Mouse (Mus musculus) forebrain, embryonic 12.5 days (tissue): ENCODE data around the gene Ubxn6. TPM values are rescaled to one million over a fixed set of nuclear protein-coding genes. Genes with fewer than 3 reads are reported as not detected.
A peak's percentile ranks its signal among the peaks of the same experiment; 100 is the strongest.
"Not testable (repeated sequence)": the region's sequence is repeated elsewhere in the genome, so short reads cannot be mapped to it uniquely, and the experiment has no call there.

Experiments
- ATAC-seq: fragments of 200-750 bp; cut with Nextera tagmentation; 2 replicates; pipeline ENCODE4 v1.8.0; 2017; ENCODE audit warnings: moderate TSS enrichment; ENCODE audit not compliant: low FRiP score
- H3K27ac ChIP-seq: fragments of 300-500 bp; sonication (generic); 2 replicates; pipeline ENCODE4 v1.5.1; 2016; ENCODE audit warnings: mild to moderate bottlenecking
- H3K27me3 ChIP-seq: fragments of 300-500 bp; sonication (generic); 2 replicates; pipeline ENCODE4 v1.6.1; 2016; ENCODE audit warnings: mild to moderate bottlenecking
- H3K36me3 ChIP-seq: fragments of 300-500 bp; sonication (generic); replicated peaks from 2 replicates; pipeline ENCODE4 v1.6.1; 2016; ENCODE audit warnings: mild to moderate bottlenecking
- H3K4me1 ChIP-seq: fragments of 300-500 bp; sonication (generic); 2 replicates; pipeline ENCODE4 v1.6.1; 2016
- H3K4me2 ChIP-seq: fragments of 300-500 bp; sonication (generic); 2 replicates; pipeline ENCODE4 v1.6.1; 2016; ENCODE audit warnings: mild to moderate bottlenecking, moderate library complexity
- H3K4me3 ChIP-seq: fragments of 300-500 bp; sonication (generic); replicated peaks from 2 replicates; pipeline ENCODE4 v1.5.1; 2016; ENCODE audit warnings: mild to moderate bottlenecking
- H3K9ac ChIP-seq: fragments of 300-500 bp; sonication (generic); 2 replicates; pipeline ENCODE4 v1.6.1; 2016; ENCODE audit warnings: mild to moderate bottlenecking
- H3K9me3 ChIP-seq: fragments of 300-500 bp; sonication (generic); 2 replicates; pipeline ENCODE4 v1.6.1; 2016
- WGBS: fragments of 180-500 bp; shearing (Covaris S2); methylation state at CpG from one replicate; pipeline ENCODE4 v1.1.7; 2016; 5-methylcytosine and 5-hydroxymethylcytosine counted together
- polyA plus RNA-seq: library from polyadenylated mRNA; unstranded; fragments of >200 nt; fragmentation: Nextera tagmentation; extraction: Ambion mirVana; gene quantifications from 2 replicates; pipeline ENCODE4 v1.2.1, GENCODE M21; 2016

Gene Ubxn6
- polyA plus RNA-seq, 1 experiment from 2014 or later: 49.7 TPM

DNA sequence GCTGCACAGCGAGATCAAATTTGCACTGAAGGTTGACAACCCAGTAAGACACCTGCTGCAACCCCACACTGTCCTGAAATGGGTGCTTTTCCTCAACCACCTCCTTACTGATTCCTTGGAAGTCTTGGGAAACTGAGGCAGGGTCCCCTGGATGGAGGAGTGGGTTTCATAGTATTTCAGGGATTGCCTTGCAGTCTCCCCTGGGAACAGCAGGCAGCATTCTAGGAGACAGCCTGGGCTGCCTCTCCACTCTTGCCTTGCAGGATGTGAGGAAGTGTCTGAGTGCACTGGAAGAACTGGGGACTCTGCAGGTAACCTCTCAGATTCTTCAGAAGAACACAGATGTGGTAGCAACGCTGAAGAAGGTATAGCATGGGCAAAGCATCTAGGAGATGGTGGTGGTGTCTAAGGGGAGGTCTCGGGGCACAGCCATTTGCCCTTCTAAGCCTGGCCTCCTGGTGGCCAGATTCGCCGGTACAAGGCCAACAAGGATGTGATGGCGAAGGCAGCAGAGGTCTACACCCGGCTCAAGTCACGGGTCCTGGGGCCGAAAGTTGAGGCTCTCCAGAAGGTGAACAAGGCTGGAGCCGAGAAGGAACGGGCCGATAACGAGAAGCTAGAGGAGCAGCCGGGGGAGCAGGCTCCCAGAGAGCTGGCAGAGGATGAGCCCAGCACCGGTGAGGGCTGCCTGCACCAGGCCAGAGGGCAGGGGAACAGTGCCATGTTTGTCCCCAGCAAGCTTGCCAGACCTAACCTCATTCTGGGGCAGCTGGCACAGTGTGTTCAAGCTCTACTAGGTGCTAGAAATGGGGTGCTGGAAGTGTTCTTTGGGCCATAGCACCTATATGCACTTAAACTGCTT lies 24.1 kb upstream of the Ubxn6 start:
- Histone ChIP-seq H3K9me3 (no peaks in the 10 kb centered on the region), H3K4me2 (no peak overlapping the region), H3K36me3 (peaks cover 92% of the 10 kb centered on the region), H3K9ac (no peak overlapping the region), H3K4me3 (no peak overlapping the region), H3K27ac (no peak overlapping the region), H3K4me1 (no peaks in the 10 kb centered on the region), H3K27me3 (no peaks in the 10 kb centered on the region)
- 91% methylated on average over 15 of the region's 15 CpGs for WGBS
- no peak for ATAC-seq

- H3K9ac ChIP-seq: no peak overlapping the region
- H3K27ac ChIP-seq: no peak overlapping the region
- WGBS: 93% methylated on average over 8 of the region's 8 CpGs
- H3K4me2 ChIP-seq: no peak overlapping the region
- ATAC-seq: no peak
- H3K27me3 ChIP-seq: no peaks in the 10 kb centered on the region
- H3K4me1 ChIP-seq: no peaks in the 10 kb centered on the region
- H3K9me3 ChIP-seq: no peaks in the 10 kb centered on the region
- H3K36me3 ChIP-seq: peaks cover 91% of the 10 kb centered on the region
- no peak overlapping the region for H3K4me3 ChIP-seq
Observed at GRCm38 (mm10) chr17:56098180-56098579, 23.4 kb upstream of the Ubxn6 start.

GRCm38 (mm10) chr17:56096883-56097282 lies 22.1 kb upstream of the Ubxn6 start:
- H3K36me3 ChIP-seq: peaks cover 86% of the 10 kb centered on the region
- no peak for ATAC-seq
- H3K4me1 ChIP-seq: no peaks in the 10 kb centered on the region
- H3K27me3 ChIP-seq: no peaks in the 10 kb centered on the region
- no peaks in the 10 kb centered on the region for H3K9me3 ChIP-seq
- no peak overlapping the region for H3K9ac ChIP-seq
- H3K27ac ChIP-seq: no peak overlapping the region
- no peak overlapping the region for H3K4me3 ChIP-seq
- 90% methylated on average over 12 of the region's 12 CpGs for WGBS
- no peak overlapping the region for H3K4me2 ChIP-seq

DNA sequence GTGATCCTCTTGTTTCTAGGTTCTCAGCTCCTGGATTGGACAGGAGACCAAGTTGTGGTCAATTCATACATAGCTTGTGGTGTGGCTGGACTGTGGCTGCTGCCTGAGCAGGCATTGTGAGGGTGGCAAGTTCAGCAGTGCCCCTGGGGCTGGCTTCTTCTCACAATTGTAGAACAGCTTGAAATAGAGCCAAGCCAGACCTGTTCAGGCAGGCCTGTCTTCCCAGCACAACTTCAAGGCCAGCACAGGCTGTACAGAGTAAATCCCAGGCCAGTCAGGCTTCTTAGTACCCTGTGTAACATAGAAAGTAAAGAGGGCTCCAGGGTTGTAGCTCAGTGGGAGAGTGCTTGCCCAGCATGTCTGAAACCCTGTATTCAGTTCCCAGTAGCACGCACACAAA lies 18.0 kb upstream of the Ubxn6 start:
- Histone ChIP-seq H3K36me3 (peaks cover 72% of the 10 kb centered on the region), H3K4me1 (no peaks in the 10 kb centered on the region), H3K4me2 (no peak overlapping the region), H3K9me3 (no peaks in the 10 kb centered on the region), H3K27me3 (no peaks in the 10 kb centered on the region), H3K27ac (no peak overlapping the region), H3K4me3 (no peak overlapping the region), H3K9ac (no peak overlapping the region)
- 80% methylated on average over 1 of the region's 1 CpGs for WGBS
- ATAC-seq: no peak

DNA sequence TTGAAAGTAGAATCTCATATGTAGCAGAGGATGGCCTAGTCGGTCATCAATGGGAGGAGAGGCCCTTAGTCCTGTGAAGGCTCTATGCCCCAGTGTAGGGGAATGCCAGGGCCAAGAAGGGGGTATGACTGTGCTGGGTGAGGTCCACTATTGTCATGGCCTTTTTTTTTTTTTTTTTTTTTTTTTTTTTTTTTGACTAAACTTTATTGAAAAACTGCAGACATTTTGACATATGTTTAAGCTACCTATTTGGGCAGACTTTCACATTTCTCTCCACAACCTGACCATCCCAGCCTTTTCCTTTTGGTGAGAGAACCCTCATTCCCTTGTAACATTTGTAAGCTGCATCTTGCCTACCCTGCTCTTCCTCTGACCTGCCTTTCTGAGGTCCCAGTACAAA lies 17.5 kb upstream of the Ubxn6 start:
- no peaks in the 10 kb centered on the region for H3K4me1 ChIP-seq
- H3K36me3 ChIP-seq: peaks cover 70% of the 10 kb centered on the region
- no peak overlapping the region for H3K9ac ChIP-seq
- H3K9me3 ChIP-seq: no peaks in the 10 kb centered on the region
- H3K4me2 ChIP-seq: no peak overlapping the region
- ATAC-seq: no peak
- 86% methylated on average over 1 of the region's 1 CpGs for WGBS
- no peak overlapping the region for H3K27ac ChIP-seq
- no peak overlapping the region for H3K4me3 ChIP-seq
- H3K27me3 ChIP-seq: no peaks in the 10 kb centered on the region

- peaks cover 28% of the 10 kb centered on the region for H3K4me1 ChIP-seq
- peak; percentile 66 for ATAC-seq
- peak overlapping the region; percentile 73 for H3K27ac ChIP-seq
- peak overlapping the region; percentile 91 for H3K4me3 ChIP-seq
- H3K36me3 ChIP-seq: peaks cover 26% of the 10 kb centered on the region
- peak overlapping the region; percentile 99 for H3K4me2 ChIP-seq
- peak overlapping the region; percentile 93 for H3K9ac ChIP-seq
- WGBS: 8% methylated on average over 8 of the region's 8 CpGs
- no peaks in the 10 kb centered on the region for H3K9me3 ChIP-seq
- no peaks in the 10 kb centered on the region for H3K27me3 ChIP-seq
Observed at GRCm38 (mm10) chr17:56080781-56081585, 6.2 kb upstream of the Ubxn6 start.

- peak overlapping the region; percentile 69; the same call in 1 of the 2 replicates for H3K27ac ChIP-seq
- H3K4me1 ChIP-seq: peaks cover 37% of the 10 kb centered on the region
- H3K4me2 ChIP-seq: peak overlapping the region; percentile 99
- H3K9me3 ChIP-seq: no peaks in the 10 kb centered on the region
- WGBS: 3% methylated on average over 10 of the region's 11 CpGs
- ATAC-seq: no peak; the same call in 1 of the 2 replicates
- H3K27me3 ChIP-seq: no peaks in the 10 kb centered on the region
- H3K36me3 ChIP-seq: peaks cover 22% of the 10 kb centered on the region
- H3K4me3 ChIP-seq: peak overlapping the region; percentile 91
- peak overlapping the region; percentile 93 for H3K9ac ChIP-seq
Observed at GRCm38 (mm10) chr17:56079921-56080320, 5.1 kb upstream of the Ubxn6 start.

- Histone ChIP-seq H3K9ac (peak within 1 kb of the TSS; percentile 93), H3K36me3 (peaks cover 18% of the 10 kb centered on the region), H3K27me3 (no peaks in the 10 kb centered on the region), H3K9me3 (no peaks in the 10 kb centered on the region), H3K4me1 (peaks cover 41% of the 10 kb centered on the region), H3K27ac (peak within 1 kb of the TSS; percentile 69; the same call in 1 of the 2 replicates), H3K4me2 (peak within 1 kb of the TSS; percentile 99), H3K4me3 (peak within 1 kb of the TSS; percentile 91)
- under 1% methylated on average over 61 of the region's 61 CpGs for WGBS
- peak; percentile 92 for ATAC-seq
Observed at GRCm38 (mm10) chr17:56078880-56079795, 4.3 kb upstream of the Ubxn6 start, which contains the start of gene Hdgfl2. Gene Hdgfl2 (plus strand): TSS chr17:56079634.

GRCm38 (mm10) chr17:56078361-56078760 lies 3.5 kb upstream of the Ubxn6 start:
- not testable (repeated sequence) for H3K27me3 ChIP-seq, ATAC-seq, H3K9ac ChIP-seq, H3K9me3 ChIP-seq
- H3K4me1 ChIP-seq: peaks cover 47% of the 10 kb centered on the region
- peaks cover 13% of the 10 kb centered on the region for H3K36me3 ChIP-seq
- 72% methylated on average over 9 of the region's 9 CpGs for WGBS
- H3K27ac ChIP-seq: peak overlapping the region; percentile 59; the same call in 1 of the 2 replicates
- H3K4me3 ChIP-seq: peak overlapping the region; percentile 91; the same call in 1 of the 2 replicates
- H3K4me2 ChIP-seq: peak overlapping the region; percentile 42

DNA sequence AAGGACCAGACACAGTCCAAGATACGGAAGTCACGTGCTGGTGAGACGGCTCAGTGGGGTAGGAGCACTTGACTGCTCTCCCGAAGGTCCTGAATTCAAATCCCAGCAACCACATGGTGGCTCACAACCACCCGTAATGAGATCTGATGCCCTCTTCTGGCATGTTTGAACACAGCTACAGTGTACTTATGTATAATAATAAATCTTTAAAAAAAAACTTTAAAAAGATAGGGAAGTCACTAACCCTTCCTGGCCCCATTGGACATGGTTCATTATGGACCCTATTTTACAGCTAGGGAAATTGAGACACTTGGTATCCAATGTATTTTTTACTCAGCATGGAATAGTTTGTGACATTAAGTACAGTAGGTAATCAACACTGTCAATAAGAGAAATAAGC lies 2.7 kb upstream of the Ubxn6 start:
- Histone ChIP-seq H3K9ac (no peak overlapping the region), H3K4me2 (no peak overlapping the region), H3K27me3 (no peaks in the 10 kb centered on the region), H3K4me1 (peaks cover 47% of the 10 kb centered on the region), H3K27ac (no peak overlapping the region), H3K9me3 (no peaks in the 10 kb centered on the region), H3K4me3 (no peak overlapping the region), H3K36me3 (peaks cover 10% of the 10 kb centered on the region)
- ATAC-seq: no peak
- 95% methylated on average over 5 of the region's 5 CpGs for WGBS

GRCm38 (mm10) chr17:56074097-56074826 lies 566 bp downstream of the Ubxn6 start:
- Histone ChIP-seq H3K27me3 (no peaks in the 10 kb centered on the region), H3K4me3 (peak overlapping the region; percentile 62), H3K9ac (peak overlapping the region; percentile 71), H3K27ac (peak overlapping the region; percentile 92), H3K4me2 (peak overlapping the region; percentile 76), H3K9me3 (no peaks in the 10 kb centered on the region), H3K4me1 (peaks cover 22% of the 10 kb centered on the region), H3K36me3 (peaks cover 38% of the 10 kb centered on the region)
- ATAC-seq: peak; percentile 14
- WGBS: 9% methylated on average over 21 of the region's 22 CpGs
